Mouse (Mus musculus) CH12F3 (cell line): ENCODE results near the gene Gosr1.

Source experiments
- in situ Hi-C: fragments of 300-500 bp; cut with MboI; formaldehyde crosslinking; loops from 2 replicates; pipeline ENCODE4 v1.14.3; 2020; ENCODE audit warnings: low sequenced_read_pairs

The Gosr1 gene

DNA sequence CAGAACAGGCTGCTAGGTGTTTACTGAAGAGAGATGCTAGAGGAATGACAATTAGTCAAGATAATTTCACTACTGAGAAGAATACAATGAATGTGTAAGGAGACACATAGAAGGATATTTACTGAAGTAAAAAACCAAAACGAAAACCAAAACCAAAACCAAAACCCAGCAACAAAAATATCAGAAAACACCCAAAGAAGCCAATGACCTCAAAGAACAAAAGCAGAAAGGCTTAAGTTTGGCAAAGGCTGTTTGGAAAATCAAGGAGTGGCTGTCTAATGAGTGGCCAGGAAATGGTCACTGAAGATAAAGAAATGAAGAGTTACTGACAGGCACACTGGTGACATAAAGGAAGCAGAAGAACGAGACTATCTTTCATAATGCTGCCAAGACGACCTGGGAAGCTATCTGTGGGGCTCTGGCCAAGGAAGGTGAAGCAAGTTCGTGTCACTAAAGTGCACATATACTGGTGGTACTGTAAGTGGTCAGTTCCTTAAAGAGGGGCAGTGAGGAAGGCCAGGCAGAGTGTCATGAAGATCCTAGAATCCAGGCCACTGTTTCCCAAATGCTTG, 27.5 kb downstream of the Gosr1 start:
- in situ Hi-C loops, result no loop called here

DNA sequence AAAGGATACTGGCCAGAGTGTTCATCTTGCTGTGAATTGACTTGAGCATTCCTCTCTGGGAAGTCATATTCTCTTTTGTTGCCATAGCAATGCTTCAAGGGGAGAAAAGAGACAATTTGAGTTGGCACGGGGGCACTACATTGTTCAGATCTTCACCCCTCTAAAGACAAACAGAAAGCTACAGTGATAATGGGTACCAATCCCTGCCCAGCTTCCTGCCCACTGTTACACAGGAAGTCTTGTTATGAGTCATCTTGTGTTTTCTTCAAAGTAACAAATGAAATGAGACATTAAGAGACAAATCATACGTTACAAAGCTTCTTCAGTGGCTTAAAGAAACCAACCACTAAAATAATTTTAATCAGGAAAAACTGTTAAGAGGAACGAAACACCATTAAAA, 28.8 kb downstream of the Gosr1 start:
- in situ Hi-C loops, result no loop called here

DNA sequence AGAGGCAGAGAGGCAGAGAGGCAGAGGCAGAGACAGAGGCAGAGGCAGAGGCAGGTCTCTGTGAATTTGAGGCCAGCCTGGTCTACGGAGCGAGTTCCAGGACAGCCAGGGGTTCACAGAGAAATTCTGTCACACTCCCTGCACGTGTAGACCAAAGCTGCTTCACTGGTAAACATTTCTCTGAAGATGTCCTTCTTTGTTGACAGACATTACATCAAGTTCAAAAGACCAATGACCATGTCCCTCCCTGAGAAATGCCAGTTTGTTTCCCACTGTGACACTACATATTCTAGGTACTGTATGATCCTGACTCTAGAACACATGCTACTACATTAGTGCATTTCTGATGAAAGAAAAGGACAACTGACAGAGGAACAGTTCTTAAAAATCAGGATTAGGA, 32.7 kb downstream of the Gosr1 start:
- in situ Hi-C loops, result no loop called here

DNA sequence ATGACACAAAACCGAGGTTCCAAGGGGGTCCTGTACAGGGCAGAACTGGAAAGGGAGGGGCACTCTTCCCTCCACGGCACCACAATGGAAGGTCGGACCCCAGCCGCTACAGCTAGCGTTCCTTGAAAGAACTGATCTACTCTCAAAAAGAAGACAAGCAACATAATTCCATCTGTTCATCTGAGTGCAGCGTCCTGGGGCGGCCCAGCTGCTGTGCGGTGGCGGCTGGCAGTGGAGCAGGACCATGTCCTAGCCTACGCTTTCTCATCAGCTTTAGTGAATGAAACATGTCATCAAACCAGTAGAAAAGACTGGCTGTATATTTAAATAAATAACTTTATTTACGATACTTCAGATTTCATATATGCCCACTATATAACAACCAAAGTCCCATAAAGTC, 35.3 kb downstream of the Gosr1 start:
- in situ Hi-C loops, result no loop called here

DNA sequence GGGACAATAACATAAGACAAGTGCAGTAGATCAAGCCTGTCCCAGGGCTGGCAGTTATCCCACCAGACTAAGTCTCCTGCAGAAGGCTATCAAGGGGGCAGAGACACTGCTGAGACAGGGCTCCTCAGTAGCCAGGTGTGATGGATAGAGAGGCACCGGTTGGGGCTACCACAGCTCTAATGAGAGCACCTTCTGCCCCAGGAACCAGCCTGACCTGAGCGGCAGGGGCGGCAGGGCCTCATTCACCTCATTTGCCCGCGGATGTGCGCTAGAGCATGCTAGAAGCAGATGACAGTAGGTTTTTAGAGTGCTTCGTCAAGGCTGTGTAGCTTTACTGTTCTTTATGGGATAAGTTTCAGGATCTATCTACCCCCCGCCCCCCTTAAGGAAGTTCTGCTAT, 39.5 kb downstream of the Gosr1 start:
- in situ Hi-C loops, result no loop called here

DNA sequence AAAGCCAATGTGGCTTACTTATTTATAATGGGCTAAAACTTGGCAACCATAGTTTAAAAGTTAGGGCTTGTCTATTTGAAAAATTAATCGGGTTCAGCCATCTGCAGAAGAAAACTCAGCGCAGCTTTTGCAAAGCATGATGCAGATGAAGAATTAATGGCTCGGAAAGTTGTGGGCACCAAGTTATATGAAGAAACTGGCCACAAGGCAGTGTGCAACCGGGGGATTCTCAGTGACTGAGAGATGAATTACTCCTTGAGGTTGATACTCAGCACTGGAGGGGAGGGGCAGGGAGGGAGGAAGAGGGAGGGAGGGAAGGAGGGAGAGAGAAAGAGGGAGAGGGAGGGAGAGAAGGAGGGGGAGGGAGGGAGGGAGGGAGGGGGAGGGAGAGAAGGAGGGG, 46.4 kb downstream of the Gosr1 start:
- in situ Hi-C loops, result no loop called here

DNA sequence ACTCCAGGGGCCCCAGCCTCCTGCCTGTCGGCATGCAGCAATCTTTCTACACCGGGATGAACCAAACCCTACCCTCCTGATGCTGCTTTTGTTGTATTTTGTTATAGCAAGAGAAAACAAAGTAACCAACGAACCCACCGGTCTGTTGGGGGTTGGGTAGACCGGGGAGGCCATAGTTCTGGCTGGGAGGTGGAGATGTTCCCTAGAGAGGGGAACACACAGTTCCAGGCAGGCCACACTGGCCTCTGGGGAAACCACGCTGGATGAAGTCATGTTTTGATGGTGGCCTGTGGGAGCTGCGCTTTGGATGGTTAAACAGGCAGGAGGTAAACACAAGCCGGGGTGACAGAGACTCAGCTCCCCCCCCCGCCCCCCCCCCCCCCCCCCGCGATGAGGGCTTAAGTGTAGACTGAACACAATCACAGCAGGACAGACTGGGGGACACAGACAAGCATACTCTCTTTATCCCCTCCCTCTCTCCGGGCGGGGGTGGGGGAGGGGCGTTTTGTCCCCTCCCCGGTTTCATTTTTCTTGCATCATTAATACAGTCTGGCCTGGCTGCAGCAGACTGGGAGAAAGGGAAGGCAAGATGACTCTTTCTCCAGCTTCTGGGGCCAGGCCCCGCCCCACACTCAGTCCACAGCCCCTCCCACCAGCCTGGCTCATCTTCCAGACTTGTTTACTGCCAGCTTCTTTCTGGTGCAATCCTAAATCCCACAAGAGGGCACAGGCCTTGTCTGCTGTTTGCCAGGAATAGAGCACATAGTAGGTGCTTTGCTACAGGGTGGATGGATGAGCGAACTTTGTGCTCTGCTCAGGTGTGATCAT, 53.5 kb downstream of the Gosr1 start:
- in situ Hi-C loops, result no loop called here

DNA sequence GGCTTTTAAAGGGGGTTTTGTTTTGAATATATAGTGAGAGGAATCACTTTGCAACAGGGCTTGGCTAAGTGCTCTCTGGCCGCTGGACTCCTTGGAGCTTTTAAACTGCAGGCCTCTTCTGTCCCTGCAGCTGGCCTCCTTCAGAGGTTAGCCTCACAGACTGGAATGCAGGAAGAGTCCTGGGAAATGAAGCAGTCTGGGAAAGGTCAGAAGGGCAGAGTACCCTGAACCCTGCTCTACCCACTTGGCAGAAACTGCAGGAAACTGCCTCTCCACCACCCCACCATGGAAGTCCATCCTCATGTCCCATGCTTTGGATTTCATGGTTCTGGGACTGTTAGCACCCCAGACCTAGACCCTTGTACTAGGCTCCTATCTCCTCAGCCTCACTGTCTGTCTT, 54.5 kb downstream of the Gosr1 start:
- in situ Hi-C loops, result no loop called here

DNA sequence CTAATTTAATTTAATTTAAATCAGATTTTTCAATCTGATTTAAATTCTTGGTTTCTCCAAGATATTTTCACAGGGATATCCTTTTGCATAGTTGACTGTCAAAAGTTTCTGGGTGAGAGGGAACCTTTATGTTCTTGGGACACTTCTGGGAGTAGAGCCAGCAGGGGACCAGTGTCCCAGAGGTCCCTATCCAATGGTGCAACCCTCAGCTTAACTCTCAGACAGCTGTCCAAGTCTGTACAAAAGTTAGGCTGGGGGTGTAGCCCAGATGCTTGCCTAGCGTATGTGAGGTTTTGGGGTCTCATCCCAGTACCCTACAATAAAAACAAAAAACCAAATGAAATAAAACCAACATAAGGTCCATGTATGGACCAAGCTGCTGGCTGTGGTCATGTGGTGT, 55.3 kb downstream of the Gosr1 start:
- in situ Hi-C loops, result no loop called here

DNA sequence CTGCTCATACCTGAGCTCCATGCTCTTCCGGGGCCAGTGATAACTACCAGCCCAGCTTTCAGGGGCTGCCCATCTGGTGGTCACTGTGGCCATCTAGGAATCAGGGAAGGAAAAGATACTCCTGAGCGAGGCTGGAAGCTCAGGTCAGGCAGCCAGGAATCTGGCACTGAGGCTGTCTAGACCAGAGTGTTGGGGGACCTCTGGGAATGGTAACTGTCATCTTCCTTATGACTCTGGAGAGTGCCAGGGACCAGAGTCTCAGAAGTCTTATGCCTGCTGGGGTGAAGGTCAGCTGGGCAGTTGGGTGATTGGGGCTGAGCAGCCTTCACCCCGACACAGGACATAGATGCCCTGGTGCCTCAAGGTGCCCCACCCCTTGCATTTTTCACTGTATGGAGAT, 55.7 kb downstream of the Gosr1 start:
- in situ Hi-C loops, result no loop called here

DNA sequence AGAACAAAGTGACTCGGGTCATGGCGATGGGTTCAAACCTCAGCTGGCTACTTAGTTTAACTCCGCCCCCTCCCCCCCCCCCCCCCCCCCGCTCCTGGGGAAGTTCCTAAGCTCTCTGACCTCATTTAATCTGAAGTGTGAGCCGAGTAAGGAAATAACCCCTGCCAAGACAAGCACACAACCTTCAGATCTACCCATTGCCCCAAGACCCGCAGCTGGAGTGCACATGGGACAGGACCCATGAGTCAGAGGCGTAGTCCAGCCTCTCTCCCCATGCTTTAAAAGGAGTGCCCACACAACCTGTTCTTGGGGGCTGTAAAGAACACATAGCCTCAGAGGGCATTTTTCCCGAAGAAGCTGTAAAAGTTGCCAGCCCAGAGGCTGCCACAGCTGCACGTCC, 63.8 kb downstream of the Gosr1 start:
- in situ Hi-C loops, result no loop called here

DNA sequence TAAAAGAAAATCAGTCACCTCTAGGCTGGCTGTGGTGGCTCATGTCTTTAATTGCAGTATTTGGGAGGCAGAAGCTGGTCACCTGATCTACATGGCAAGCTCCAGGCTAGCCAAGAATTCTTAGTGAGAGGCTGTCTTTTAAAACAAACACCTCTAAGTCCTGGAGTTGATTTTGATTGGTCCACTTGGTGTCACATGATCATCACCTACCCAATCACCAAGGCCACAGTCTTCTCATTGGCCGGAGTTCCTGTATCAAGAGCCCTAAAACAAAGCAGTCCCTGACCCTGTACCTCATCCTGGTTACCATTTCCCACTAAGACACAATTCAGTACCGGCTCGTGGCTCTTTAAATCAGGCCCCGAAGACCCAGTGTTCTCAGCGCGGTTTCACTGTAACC, 67.6 kb downstream of the Gosr1 start:
- in situ Hi-C loops, result no loop called here

DNA sequence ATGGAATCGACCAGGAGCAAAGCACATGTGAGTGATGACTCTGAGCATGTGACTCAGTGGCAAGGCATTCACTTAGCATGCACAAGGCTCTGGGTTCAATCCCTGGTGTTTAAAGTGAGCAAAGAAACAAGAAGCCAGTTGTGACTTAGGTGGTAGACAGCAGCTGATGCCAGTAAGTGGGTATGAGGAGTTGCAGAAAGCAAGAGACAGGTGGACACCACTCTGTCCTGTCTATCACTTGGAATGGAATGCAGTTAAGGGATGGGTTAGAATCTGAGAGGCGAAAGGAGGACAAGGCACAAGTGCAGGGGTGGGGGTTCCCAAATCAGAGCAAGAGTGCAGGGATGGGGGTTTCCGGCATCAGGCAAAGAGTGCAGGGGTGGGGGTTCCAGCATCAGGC, 71.3 kb downstream of the Gosr1 start:
- in situ Hi-C loops, result no loop called here

DNA sequence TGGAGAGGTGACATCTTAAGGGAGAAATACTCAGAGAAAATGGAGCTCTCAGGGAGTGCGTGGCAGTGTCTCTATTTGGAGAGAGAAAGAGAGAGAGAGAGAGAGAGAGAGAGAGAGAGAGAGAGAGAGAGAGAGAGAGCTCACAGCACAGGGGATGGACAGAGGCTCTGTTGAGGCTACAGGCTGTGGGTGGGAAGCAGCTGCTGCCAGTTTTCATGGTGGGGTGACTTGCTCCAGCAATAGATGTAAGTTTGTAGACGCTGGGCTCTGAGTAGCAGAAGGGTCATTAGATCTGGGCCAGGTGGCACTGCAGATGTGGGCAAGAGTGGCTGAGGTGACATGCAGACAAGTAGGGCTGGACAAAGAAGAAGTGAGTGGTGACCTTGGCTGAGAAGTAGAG, 77.8 kb downstream of the Gosr1 start:
- in situ Hi-C loops, result no loop called here

DNA sequence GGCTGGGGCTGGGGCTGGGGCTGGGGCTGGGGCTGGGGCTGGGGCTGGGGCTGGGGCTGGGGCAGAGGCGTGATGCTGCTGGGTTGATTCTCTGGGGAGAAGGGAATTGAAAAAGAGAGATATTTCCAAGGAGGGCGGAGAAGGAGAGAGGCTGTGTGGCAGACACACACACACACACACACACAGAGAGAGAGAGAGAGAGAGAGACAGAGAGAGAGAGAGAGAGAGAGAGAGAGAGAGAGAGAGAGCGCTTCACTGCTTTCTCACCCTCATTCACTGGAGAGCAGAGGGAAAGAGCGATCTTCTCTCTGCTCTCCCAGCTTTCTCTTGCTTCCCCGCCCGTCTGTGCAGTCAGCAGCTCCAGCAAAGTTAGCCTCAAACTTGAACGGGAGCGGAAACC, 83.9 kb downstream of the Gosr1 start, which contains the start of gene Trarg1:
Gene Trarg1, plus strand, starts transcription at position 301 of the 400 bp plus-strand sequence.
- in situ Hi-C loops, result loop anchor here (10.0 kb wide), 1 partner anchor 215 kb away; no protein-coding TSS in a partner anchor
